Mouse (Mus musculus) G1E (cell line): ENCODE data around the gene Hrg. TPM values are rescaled to one million over a fixed set of nuclear protein-coding genes. Genes with fewer than 3 reads are reported as not detected.
"Not testable (repeated sequence)": the region's sequence is repeated elsewhere in the genome, so short reads cannot be mapped to it uniquely, and the experiment has no call there.

Experiments used
- ATAC-seq: 2 replicates; pipeline ENCODE4 v1.8.0; 2016; ENCODE audit warnings: mild to moderate bottlenecking; ENCODE audit not compliant: insufficient number of reproducible peaks, poor library complexity, low FRiP score, severe bottlenecking; ENCODE audit errors: extremely low read depth
- DNase-seq: peaks from one replicate; pipeline ENCODE4 v3.0.0; 2012; ENCODE audit warnings: low spot score
- H3K27me3 ChIP-seq: 2 replicates; pipeline ENCODE4 v1.6.1; 2012; ENCODE audit warnings: mild to moderate bottlenecking, low read length, inconsistent platforms; ENCODE audit not compliant: insufficient read depth
- H3K36me3 ChIP-seq: replicated peaks from 2 replicates; pipeline ENCODE3; 2012; ENCODE audit warnings: mild to moderate bottlenecking, inconsistent platforms
- H3K4me1 ChIP-seq: 2 replicates; pipeline ENCODE4 v1.6.1; 2012; ENCODE audit warnings: low read depth, low read length, inconsistent platforms, mixed read lengths; ENCODE audit not compliant: insufficient read depth
- H3K4me3 ChIP-seq: 2 replicates; pipeline ENCODE4 v1.5.1; 2012; ENCODE audit warnings: low read depth, mild to moderate bottlenecking, inconsistent platforms, low read length, moderate library complexity, mixed read lengths
- H3K9me3 ChIP-seq: replicated peaks from 2 replicates; pipeline ENCODE4 v1.6.1; 2012; ENCODE audit warnings: inconsistent platforms
- CTCF ChIP-seq: IDR thresholded peaks from 2 replicates; pipeline ENCODE4 v1.5.1; 2012; ENCODE audit warnings: low read depth, low read length, inconsistent platforms, mixed read lengths
- GATA1 ChIP-seq: IDR thresholded peaks from 2 replicates; pipeline ENCODE4 v1.6.1; 2012; ENCODE audit warnings: borderline replicate concordance, low read length, inconsistent platforms, mixed read lengths
- GATA2 ChIP-seq: IDR thresholded peaks from 2 replicates; pipeline ENCODE4 v1.6.1; 2012; ENCODE audit warnings: low read depth, low read length, inconsistent platforms, borderline replicate concordance
- POLR2AphosphoS5 ChIP-seq: IDR thresholded peaks from 2 replicates; pipeline ENCODE4 v1.6.1; 2012; ENCODE audit warnings: low read depth, low read length, inconsistent platforms; ENCODE audit not compliant: insufficient replicate concordance
- TAL1 ChIP-seq: conservative IDR thresholded peaks from 2 replicates; pipeline ENCODE4 v1.6.1; 2012; ENCODE audit warnings: low read depth, low read length, inconsistent platforms, mixed read lengths
- polyA plus RNA-seq: library from polyadenylated mRNA; stranded (reverse); fragments of >175 nt; gene quantifications from 2 replicates; pipeline ENCODE4 v1.2.3, GENCODE M21; 2012
- total RNA-seq, 2 experiments: library from RNA; stranded (forward) in 1 of 2; stranded (reverse) in 1 of 2; fragments of 200-1000 nt in 1 of 2; fragments of >200 nt in 1 of 2; fragmentation: Nextera tagmentation in 1 of 2; gene quantifications; 2 replicates each; pipeline ENCODE4 v1.2.3; 2014 to 2017

The Hrg gene
- total and polyA plus RNA-seq, 3 experiments = not detected

- DNase-seq (no peak), ATAC-seq (no peak)
- TF ChIP-seq CTCF = no peak
- TF ChIP-seq GATA2 = no peak
- TF ChIP-seq TAL1 = no peak
- no peak for TF ChIP-seq GATA1
- TF ChIP-seq POLR2AphosphoS5 = no peak
- Histone ChIP-seq H3K36me3 (no peaks in the 10 kb centered on the region), H3K27me3 (peaks cover 4% of the 10 kb centered on the region; the same call in 1 of the 2 replicates), H3K4me1 (no peaks in the 10 kb centered on the region), H3K9me3 (no peaks in the 10 kb centered on the region), H3K4me3 (no peak overlapping the region)
These were observed 13.2 kb upstream of the Hrg start for GRCm38 (mm10) chr16:22937631-22938030.

- DNase-seq (no peak), ATAC-seq (no peak)
- H3K27me3 ChIP-seq = peaks cover 4% of the 10 kb centered on the region; the same call in 1 of the 2 replicates
- TF ChIP-seq TAL1 = no peak
- TF ChIP-seq GATA1 = no peak
- TF ChIP-seq POLR2AphosphoS5 = no peak
- TF ChIP-seq CTCF = no peak
- no peak for TF ChIP-seq GATA2
- no peaks in the 10 kb centered on the region for H3K4me1 ChIP-seq
- H3K9me3 ChIP-seq = no peaks in the 10 kb centered on the region
- H3K36me3 ChIP-seq = no peaks in the 10 kb centered on the region
- no peak overlapping the region for H3K4me3 ChIP-seq
These were observed 12.3 kb upstream of the Hrg start for GRCm38 (mm10) chr16:22938541-22938940.

GRCm38 (mm10) chr16:22939120-22939695 lies 11.7 kb upstream of the Hrg start:
- TF ChIP-seq POLR2AphosphoS5 = no peak
- no peak for TF ChIP-seq GATA1
- no peak for TF ChIP-seq TAL1
- TF ChIP-seq GATA2 = no peak
- TF ChIP-seq CTCF = no peak
- no peaks in the 10 kb centered on the region for H3K36me3 ChIP-seq
- peaks cover 4% of the 10 kb centered on the region; the same call in 1 of the 2 replicates for H3K27me3 ChIP-seq
- H3K9me3 ChIP-seq = no peaks in the 10 kb centered on the region
- no peak for ATAC-seq
- H3K4me1 ChIP-seq = no peaks in the 10 kb centered on the region
- no peak overlapping the region for H3K4me3 ChIP-seq
- DNase-seq = no peak

GRCm38 (mm10) chr16:22941825-22942476 lies 8.9 kb upstream of the Hrg start:
- not testable (repeated sequence) for H3K4me3 ChIP-seq, H3K27me3 ChIP-seq, H3K4me1 ChIP-seq, ATAC-seq, H3K36me3 ChIP-seq, H3K9me3 ChIP-seq, DNase-seq

- Histone ChIP-seq H3K9me3 (no peaks in the 10 kb centered on the region), H3K27me3 (no peaks in the 10 kb centered on the region), H3K36me3 (no peaks in the 10 kb centered on the region), H3K4me1 (no peaks in the 10 kb centered on the region), H3K4me3 (no peak overlapping the region)
- TF ChIP-seq CTCF = no peak
- TF ChIP-seq GATA1 = no peak
- TF ChIP-seq GATA2 = no peak
- TF ChIP-seq POLR2AphosphoS5 = no peak
- no peak for TF ChIP-seq TAL1
- ATAC-seq = no peak
- no peak for DNase-seq
These were observed 3.5 kb upstream of the Hrg start for GRCm38 (mm10) chr16:22947371-22947770.

GRCm38 (mm10) chr16:22953069-22953468 lies 2.2 kb downstream of the Hrg start:
- ATAC-seq (no peak), DNase-seq (no peak)
- H3K36me3 ChIP-seq = no peaks in the 10 kb centered on the region
- H3K4me3 ChIP-seq = no peak overlapping the region
- no peaks in the 10 kb centered on the region for H3K27me3 ChIP-seq
- no peaks in the 10 kb centered on the region for H3K9me3 ChIP-seq
- TF ChIP-seq CTCF = no peak
- TF ChIP-seq GATA1 = no peak
- no peak for TF ChIP-seq GATA2
- no peak for TF ChIP-seq TAL1
- no peak for TF ChIP-seq POLR2AphosphoS5
- no peaks in the 10 kb centered on the region for H3K4me1 ChIP-seq
